9 mouse cellular contexts compared by ENCODE assay signal in genomic region chr10:24928072-24928471, GRCm38 (mm10). TPM values are rescaled to one million over a fixed set of nuclear protein-coding genes. Genes with fewer than 3 reads are reported as not detected.
DNase-seq lines count a peak whose midpoint lies in the region; ATAC-seq and TF ChIP-seq lines count a peak whose summit lies in the region.
"Had no signal": no experiment of that assay in that cellular context is flagged by ENCODE, and none has a peak within 500 bp of the region (broad histone marks: within the 10 kb centered on the region; RNA-seq: fewer than 3 reads in every experiment).

No protein-coding gene starts in this region.

- no peak overlapping the region for H3K27ac ChIP-seq in kidney, embryonic 15.5 days
- no peak overlapping the region for H3K27ac ChIP-seq in bone marrow, adult 2 months (ENCODE audit: control insufficient read depth, insufficient read depth, low read depth, low read length, poor library complexity)
- H3K27ac ChIP-seq in intestine, embryonic 16.5 days (ENCODE audit: low read length), result no peak overlapping the region
- no peak overlapping the region for H3K27ac ChIP-seq in midbrain, embryonic 11.5 days (ENCODE audit: low read depth, low read length)
- no peak overlapping the region for H3K27ac ChIP-seq in midbrain, postnatal 0 days (ENCODE audit: low read depth, low read length)
- no peak overlapping the region for H3K27ac ChIP-seq in forebrain, embryonic 13.5 days

- no peak for TF ChIP-seq CTCF in bone marrow, adult 2 months (IDR thresholded peaks at IDR 0.05; ENCODE audit: control insufficient read depth, insufficient read depth, low read length)
- no peak for TF ChIP-seq CTCF in midbrain, postnatal 0 days (IDR thresholded peaks at IDR 0.05)

- H3K36me3 ChIP-seq in kidney, embryonic 15.5 days, result no peaks in the 10 kb centered on the region
- H3K36me3 ChIP-seq in intestine, embryonic 16.5 days (ENCODE audit: control insufficient read depth, insufficient read depth, low read length), result no peaks in the 10 kb centered on the region
- H3K36me3 ChIP-seq in midbrain, embryonic 11.5 days (ENCODE audit: control insufficient read depth, insufficient read depth, low read length), result no peaks in the 10 kb centered on the region
- H3K36me3 ChIP-seq in midbrain, postnatal 0 days (ENCODE audit: insufficient read depth, low read length), result no peaks in the 10 kb centered on the region
- H3K36me3 ChIP-seq in forebrain, embryonic 13.5 days (ENCODE audit: poor library complexity, severe bottlenecking), result no peaks in the 10 kb centered on the region

- H3K4me3 ChIP-seq in kidney, embryonic 15.5 days (replicated peaks), result peak overlapping the region; percentile 13; the same call in 1 of the 2 replicates
- H3K4me3 ChIP-seq in bone marrow, adult 2 months (replicated peaks; ENCODE audit: control insufficient read depth, low read depth, low read length), result peak overlapping the region; percentile 10
- peak overlapping the region; percentile 6; the same call in 1 of the 2 replicates for H3K4me3 ChIP-seq in intestine, embryonic 16.5 days (ENCODE audit: low read length)
- no peak overlapping the region for H3K4me3 ChIP-seq in midbrain, embryonic 11.5 days (ENCODE audit: low read depth, low read length)
- no peak overlapping the region for H3K4me3 ChIP-seq in midbrain, postnatal 0 days (ENCODE audit: low read depth, low read length)
- no peak overlapping the region for H3K4me3 ChIP-seq in forebrain, embryonic 13.5 days

- peak overlapping the region; percentile 42 for H3K4me2 ChIP-seq in kidney, embryonic 15.5 days
- peak overlapping the region; percentile 21 for H3K4me2 ChIP-seq in intestine, embryonic 16.5 days (ENCODE audit: low read depth, low read length)
- no peak overlapping the region for H3K4me2 ChIP-seq in midbrain, embryonic 11.5 days
- no peak overlapping the region for H3K4me2 ChIP-seq in midbrain, postnatal 0 days (ENCODE audit: low read depth, low read length, poor library complexity, severe bottlenecking)
- H3K4me2 ChIP-seq in forebrain, embryonic 13.5 days, result no peak overlapping the region

- no peaks in the 10 kb centered on the region for H3K27me3 ChIP-seq in kidney, embryonic 15.5 days
- H3K27me3 ChIP-seq in intestine, embryonic 16.5 days (replicated peaks; ENCODE audit: control insufficient read depth, insufficient read depth, low read length), result no peaks in the 10 kb centered on the region
- H3K27me3 ChIP-seq in midbrain, embryonic 11.5 days (ENCODE audit: control insufficient read depth, insufficient read depth, low read length), result no peaks in the 10 kb centered on the region
- no peaks in the 10 kb centered on the region for H3K27me3 ChIP-seq in midbrain, postnatal 0 days (ENCODE audit: insufficient read depth, low read length)
- no peaks in the 10 kb centered on the region for H3K27me3 ChIP-seq in forebrain, embryonic 13.5 days

- H3K9me3 ChIP-seq in kidney, embryonic 15.5 days (replicated peaks), result no peaks in the 10 kb centered on the region
- no peaks in the 10 kb centered on the region for H3K9me3 ChIP-seq in intestine, embryonic 16.5 days (ENCODE audit: control insufficient read depth, low read length)
- no peaks in the 10 kb centered on the region for H3K9me3 ChIP-seq in midbrain, embryonic 11.5 days (ENCODE audit: control insufficient read depth, low read length)
- no peaks in the 10 kb centered on the region for H3K9me3 ChIP-seq in midbrain, postnatal 0 days (ENCODE audit: low read length)
- no peaks in the 10 kb centered on the region for H3K9me3 ChIP-seq in forebrain, embryonic 13.5 days (replicated peaks)

- 0 out of 2 replicates have a peak, but pooled peaks have one; percentile 34 for ATAC-seq in kidney, embryonic 15.5 days (replicated peaks; ENCODE audit: low FRiP score)
- 0 out of 2 replicates have a peak, but pooled peaks have one; percentile 16 for ATAC-seq in intestine, embryonic 16.5 days
- ATAC-seq in midbrain, embryonic 11.5 days (ENCODE audit: low FRiP score), result no peak
- ATAC-seq in midbrain, postnatal 0 days (ENCODE audit: low FRiP score), result no peak
- ATAC-seq in forebrain, embryonic 13.5 days, result no peak

- TF ChIP-seq POLR2A in bone marrow, adult 2 months (IDR thresholded peaks at IDR 0.05; ENCODE audit: borderline replicate concordance, control insufficient read depth, low read depth, low read length), result no peak

- H3K9ac ChIP-seq in kidney, embryonic 15.5 days, result no peak overlapping the region
- H3K9ac ChIP-seq in intestine, embryonic 16.5 days (ENCODE audit: low read depth, low read length), result no peak overlapping the region
- H3K9ac ChIP-seq in midbrain, embryonic 11.5 days (ENCODE audit: low read length), result no peak overlapping the region
- no peak overlapping the region for H3K9ac ChIP-seq in midbrain, postnatal 0 days (replicated peaks; ENCODE audit: low read length, poor library complexity, severe bottlenecking)
- no peak overlapping the region for H3K9ac ChIP-seq in forebrain, embryonic 13.5 days

- H3K4me1 ChIP-seq in kidney, embryonic 15.5 days, result peaks cover 18% of the 10 kb centered on the region
- no peaks in the 10 kb centered on the region for H3K4me1 ChIP-seq in bone marrow, adult 2 months (ENCODE audit: control insufficient read depth, insufficient read depth, low read length)
- peaks cover 13% of the 10 kb centered on the region for H3K4me1 ChIP-seq in intestine, embryonic 16.5 days (ENCODE audit: control insufficient read depth, insufficient read depth, low read length)
- H3K4me1 ChIP-seq in midbrain, embryonic 11.5 days (ENCODE audit: control insufficient read depth, insufficient read depth, low read length), result no peaks in the 10 kb centered on the region
- H3K4me1 ChIP-seq in midbrain, postnatal 0 days (ENCODE audit: insufficient read depth, low read length), result no peaks in the 10 kb centered on the region
- no peaks in the 10 kb centered on the region for H3K4me1 ChIP-seq in forebrain, embryonic 13.5 days

- DNase-seq in kidney, adult 11 months, result no peak
- DNase-seq in mesoderm, embryonic 11.5 days (ENCODE audit: low read depth, low spot score), result peak; percentile 64
- no peak for DNase-seq in midbrain, embryonic 11.5 days (ENCODE audit: low spot score, missing footprints)
- no peak for DNase-seq in midbrain, postnatal 0 days (ENCODE audit: low spot score)
- DNase-seq: right cerebral cortex, adult 18-20 months had no signal

- WGBS in kidney, embryonic 15.5 days, result 3% methylated on average over 12 of the region's 12 CpGs
- WGBS in bone marrow, adult 2 months, result 12% methylated on average over 12 of the region's 12 CpGs
- 9% methylated on average over 12 of the region's 12 CpGs for WGBS in intestine, embryonic 16.5 days
- WGBS in midbrain, embryonic 11.5 days, result 60% methylated on average over 12 of the region's 12 CpGs
- 68% methylated on average over 12 of the region's 12 CpGs for WGBS in midbrain, postnatal 0 days
- WGBS in forebrain, embryonic 13.5 days, result 64% methylated on average over 12 of the region's 12 CpGs

RNA-seq across cellular contexts. Expression of gene Arg1, which starts 0.8 kb away (rescaled TPM):
- polyA plus RNA-seq in kidney, embryonic 15.5 days (2015; fragmentation: Nextera tagmentation; extraction: Ambion mirVana), result 2.4 and 3.5 TPM in 2 replicates
- 4.2 and 5.8 TPM in 2 replicates for polyA plus RNA-seq in bone marrow, adult 2 months (2011; ENCODE audit: insufficient read depth, insufficient read length, low replicate concordance, missing spikeins)
- 4.9 and 5.9 TPM in 2 replicates for polyA plus RNA-seq in intestine, embryonic 16.5 days (2015; fragmentation: Nextera tagmentation; extraction: Ambion mirVana)
- 1.9 and 2.0 TPM in 2 replicates for polyA plus RNA-seq in midbrain, embryonic 11.5 days (2014; fragmentation: Nextera tagmentation; extraction: Ambion mirVana)
- 0.28 and 0.71 TPM in 2 replicates for total RNA-seq in midbrain, postnatal 0 days (2014; rRNA removed)
- 0.68 and 0.99 TPM in 2 replicates for polyA plus RNA-seq in midbrain, postnatal 0 days (2015; fragmentation: Nextera tagmentation; extraction: Ambion mirVana)
- 0.76 and 1.2 TPM in 2 replicates for polyA plus RNA-seq in forebrain, embryonic 13.5 days (2015; fragmentation: Nextera tagmentation; extraction: Ambion mirVana)

RNA-seq across cellular contexts. Expression of gene Med23, which starts 58.3 kb away (rescaled TPM):
- polyA plus RNA-seq in kidney, embryonic 15.5 days (2015; fragmentation: Nextera tagmentation; extraction: Ambion mirVana), result 22.3 and 23.3 TPM in 2 replicates
- 5.2 and 8.7 TPM in 2 replicates for polyA plus RNA-seq in bone marrow, adult 2 months (2011; ENCODE audit: insufficient read depth, insufficient read length, low replicate concordance, missing spikeins)
- polyA plus RNA-seq in intestine, embryonic 16.5 days (2015; fragmentation: Nextera tagmentation; extraction: Ambion mirVana), result 14.6 and 15.7 TPM in 2 replicates
- 31.2 TPM in 2 replicates for polyA plus RNA-seq in midbrain, embryonic 11.5 days (2014; fragmentation: Nextera tagmentation; extraction: Ambion mirVana)
- 40.3 and 55.0 TPM in 2 replicates for total RNA-seq in midbrain, postnatal 0 days (2014; rRNA removed)
- polyA plus RNA-seq in midbrain, postnatal 0 days (2015; fragmentation: Nextera tagmentation; extraction: Ambion mirVana), result 15.1 and 19.0 TPM in 2 replicates
- polyA plus RNA-seq in forebrain, embryonic 13.5 days (2015; fragmentation: Nextera tagmentation; extraction: Ambion mirVana), result 27.9 and 28.8 TPM in 2 replicates

Comparison
In these comparisons a context has a peak if more than half of its experiments do, and no peak if none do; other contexts are left out.
1. ATAC-seq: peak in kidney, embryonic 15.5 days (single experiment) and intestine, embryonic 16.5 days (single experiment); none in midbrain, embryonic 11.5 days (single experiment), midbrain, postnatal 0 days (single experiment) and forebrain, embryonic 13.5 days (single experiment).
2. H3K4me2 ChIP-seq: peak in kidney, embryonic 15.5 days (single experiment) and intestine, embryonic 16.5 days (single experiment); none in midbrain, embryonic 11.5 days (single experiment), midbrain, postnatal 0 days (single experiment) and forebrain, embryonic 13.5 days (single experiment).
3. H3K4me3 ChIP-seq: peak in kidney, embryonic 15.5 days (single experiment), bone marrow, adult 2 months (single experiment) and intestine, embryonic 16.5 days (single experiment); none in midbrain, embryonic 11.5 days (single experiment), midbrain, postnatal 0 days (single experiment) and forebrain, embryonic 13.5 days (single experiment).